Mouse (Mus musculus) erythroblast, embryonic 14.5 days (primary cell): ENCODE data around the gene Ascl1. TPM values are rescaled to one million over a fixed set of nuclear protein-coding genes. Genes with fewer than 3 reads are reported as not detected.

Experiments used
- H3K27me3 ChIP-seq: 2 replicates; pipeline ENCODE4 v1.6.1; 2012; ENCODE audit warnings: inconsistent platforms; ENCODE audit not compliant: control insufficient read depth
- H3K36me3 ChIP-seq: 2 replicates; pipeline ENCODE4 v1.6.1; 2012; ENCODE audit warnings: mild to moderate bottlenecking, inconsistent platforms; ENCODE audit not compliant: control insufficient read depth
- H3K4me1 ChIP-seq: 2 replicates; pipeline ENCODE4 v1.6.1; 2012; ENCODE audit warnings: inconsistent platforms; ENCODE audit not compliant: control insufficient read depth
- H3K4me3 ChIP-seq: replicated peaks from 2 replicates; pipeline ENCODE3; 2012; ENCODE audit warnings: moderate library complexity, mild to moderate bottlenecking, inconsistent platforms
- H3K9me3 ChIP-seq: 2 replicates; pipeline ENCODE4 v1.6.1; 2012; ENCODE audit warnings: low read length, inconsistent platforms, mixed read lengths; ENCODE audit not compliant: control insufficient read depth
- GATA1 ChIP-seq: IDR thresholded peaks from 2 replicates; pipeline ENCODE4 v1.6.1; 2012; ENCODE audit warnings: low read length, inconsistent platforms, mixed read lengths
- TAL1 ChIP-seq: IDR thresholded peaks from 3 replicates; pipeline ENCODE4 v1.6.1; 2012; ENCODE audit warnings: low read length, inconsistent platforms, mixed read lengths
- polyA plus RNA-seq: library from polyadenylated mRNA; stranded (reverse); fragments of >175 nt; gene quantifications from 2 replicates; pipeline ENCODE4 v1.2.3, GENCODE M21; 2012

Ascl1 gene
- polyA plus RNA-seq = not detected in 2 replicates

- no peak for TF ChIP-seq TAL1
- TF ChIP-seq GATA1 = no peak
- no peaks in the 10 kb centered on the region for H3K36me3 ChIP-seq
- peaks cover 66% of the 10 kb centered on the region for H3K27me3 ChIP-seq
- no peak within 1 kb of the TSS for H3K4me3 ChIP-seq
- H3K9me3 ChIP-seq = no peaks in the 10 kb centered on the region
- no peaks in the 10 kb centered on the region for H3K4me1 ChIP-seq
Observed at GRCm38 (mm10) chr10:87493576-87493975, at the start of gene Ascl1. TSS of gene Ascl1 (minus strand) at chr10:87493660.

- TF ChIP-seq GATA1 (no peak), TAL1 (no peak)
- Histone ChIP-seq H3K9me3 (no peaks in the 10 kb centered on the region), H3K27me3 (no peaks in the 10 kb centered on the region), H3K4me3 (no peak overlapping the region), H3K36me3 (no peaks in the 10 kb centered on the region; the same call in 1 of the 2 replicates), H3K4me1 (no peaks in the 10 kb centered on the region)
Observed at GRCm38 (mm10) chr10:87534172-87534571, 40.7 kb upstream of the Ascl1 start.

GRCm38 (mm10) chr10:87521646-87522045 lies 28.2 kb upstream of the Ascl1 start, which contains the start of gene Pah:
TSS of gene Pah (plus strand) at chr10:87521795.
- TF ChIP-seq TAL1 = no peak
- no peak for TF ChIP-seq GATA1
- H3K36me3 ChIP-seq = no peaks in the 10 kb centered on the region
- no peaks in the 10 kb centered on the region for H3K9me3 ChIP-seq
- H3K4me1 ChIP-seq = no peaks in the 10 kb centered on the region
- H3K4me3 ChIP-seq = peak within 1 kb of the TSS; percentile 12
- H3K27me3 ChIP-seq = no peaks in the 10 kb centered on the region

- Histone ChIP-seq H3K4me1 (no peaks in the 10 kb centered on the region), H3K4me3 (no peak overlapping the region), H3K9me3 (no peaks in the 10 kb centered on the region; the same call in 1 of the 2 replicates), H3K27me3 (no peaks in the 10 kb centered on the region), H3K36me3 (no peaks in the 10 kb centered on the region)
- TF ChIP-seq TAL1 = no peak
- no peak for TF ChIP-seq GATA1
Observed at GRCm38 (mm10) chr10:87520401-87521116, 27.1 kb upstream of the Ascl1 start.

GRCm38 (mm10) chr10:87518585-87518984 lies 25.1 kb upstream of the Ascl1 start:
- Histone ChIP-seq H3K36me3 (no peaks in the 10 kb centered on the region), H3K9me3 (no peaks in the 10 kb centered on the region; the same call in 1 of the 2 replicates), H3K4me3 (no peak overlapping the region), H3K27me3 (no peaks in the 10 kb centered on the region), H3K4me1 (no peaks in the 10 kb centered on the region)
- TF ChIP-seq GATA1 = no peak
- TF ChIP-seq TAL1 = no peak

- Histone ChIP-seq H3K9me3 (no peaks in the 10 kb centered on the region; the same call in 1 of the 2 replicates), H3K27me3 (no peaks in the 10 kb centered on the region), H3K4me1 (no peaks in the 10 kb centered on the region), H3K4me3 (no peak overlapping the region), H3K36me3 (no peaks in the 10 kb centered on the region)
- TF ChIP-seq GATA1 (no peak), TAL1 (no peak)
Observed at GRCm38 (mm10) chr10:87513052-87513451, 19.6 kb upstream of the Ascl1 start.

GRCm38 (mm10) chr10:87508581-87508980 lies 15.1 kb upstream of the Ascl1 start:
- Histone ChIP-seq H3K4me3 (no peak overlapping the region), H3K9me3 (no peaks in the 10 kb centered on the region), H3K4me1 (no peaks in the 10 kb centered on the region), H3K27me3 (no peaks in the 10 kb centered on the region), H3K36me3 (no peaks in the 10 kb centered on the region)
- TF ChIP-seq TAL1 = no peak
- TF ChIP-seq GATA1 = no peak

GRCm38 (mm10) chr10:87503946-87504345 lies 10.5 kb upstream of the Ascl1 start:
- no peaks in the 10 kb centered on the region for H3K4me1 ChIP-seq
- H3K36me3 ChIP-seq = no peaks in the 10 kb centered on the region
- H3K9me3 ChIP-seq = no peaks in the 10 kb centered on the region
- no peak overlapping the region for H3K4me3 ChIP-seq
- TF ChIP-seq TAL1 (no peak), GATA1 (no peak)
- peaks cover 9% of the 10 kb centered on the region; the same call in 1 of the 2 replicates for H3K27me3 ChIP-seq

GRCm38 (mm10) chr10:87502283-87502682 lies 8.8 kb upstream of the Ascl1 start:
- H3K9me3 ChIP-seq = no peaks in the 10 kb centered on the region
- TF ChIP-seq TAL1 = no peak
- no peak for TF ChIP-seq GATA1
- no peak overlapping the region for H3K4me3 ChIP-seq
- no peaks in the 10 kb centered on the region for H3K36me3 ChIP-seq
- H3K4me1 ChIP-seq = no peaks in the 10 kb centered on the region
- peaks cover 9% of the 10 kb centered on the region; the same call in 1 of the 2 replicates for H3K27me3 ChIP-seq
